Mouse (Mus musculus) hindbrain, postnatal 0 days (tissue): ENCODE measurements at regions not wholly inside any gene's neighbourhood (a gene's known extent, or its start where the extent isn't known, plus 50 kb on each side); places are given as distances from the start of the nearest gene placed in this dataset.

ENCODE experiments used
- ATAC-seq: fragments of 200-750 bp; cut with Nextera tagmentation; 2 replicates; pipeline ENCODE4 v1.8.0; 2017; ENCODE audit warnings: mild to moderate bottlenecking, moderate TSS enrichment, moderate library complexity
- DNase-seq: peaks from one replicate; pipeline ENCODE4 v3.0.0-alpha.2; 2015; ENCODE audit warnings: low spot score
- H3K27ac ChIP-seq: fragments of 300-500 bp; sonication (generic); 2 replicates; pipeline ENCODE4 v1.5.1; 2014; ENCODE audit warnings: mild to moderate bottlenecking
- H3K27me3 ChIP-seq: fragments of 300-500 bp; sonication (generic); 2 replicates; pipeline ENCODE4 v1.6.1; 2014; ENCODE audit warnings: low read length, mixed read lengths; ENCODE audit not compliant: insufficient read depth
- H3K36me3 ChIP-seq: fragments of 300-500 bp; sonication (generic); 2 replicates; pipeline ENCODE4 v1.6.1; 2014; ENCODE audit warnings: low read length, mixed read lengths; ENCODE audit not compliant: insufficient read depth
- H3K4me1 ChIP-seq: fragments of 300-500 bp; sonication (generic); 2 replicates; pipeline ENCODE4 v1.6.1; 2014; ENCODE audit warnings: antibody characterized with exemption, low read length, mixed read lengths; ENCODE audit not compliant: insufficient read depth
- H3K4me2 ChIP-seq: fragments of 300-500 bp; sonication (generic); 2 replicates; pipeline ENCODE4 v1.6.1; 2014; ENCODE audit warnings: low read depth, mild to moderate bottlenecking, low read length, moderate library complexity, mixed read lengths
- H3K4me3 ChIP-seq: fragments of 300-500 bp; sonication (generic); 2 replicates; pipeline ENCODE4 v1.5.1; 2014; ENCODE audit warnings: low read length
- H3K9ac ChIP-seq: fragments of 300-500 bp; sonication (generic); replicated peaks from 2 replicates; pipeline ENCODE4 v1.6.1; 2014; ENCODE audit warnings: mild to moderate bottlenecking, low read length, moderate library complexity, mixed read lengths
- H3K9me3 ChIP-seq: fragments of 300-500 bp; sonication (generic); 2 replicates; pipeline ENCODE4 v1.6.1; 2016; ENCODE audit warnings: low read length, mixed read lengths
- CTCF ChIP-seq: IDR thresholded peaks from 2 replicates; pipeline ENCODE4 v1.5.1; 2016; ENCODE audit warnings: antibody characterized with exemption, control low read depth, low read depth
- WGBS: fragments of 180-500 bp; shearing (Covaris S2); extraction: QIAGEN DNeasy Blood & Tissue Kit; methylation state at CpG from one replicate; pipeline ENCODE4 v1.1.7; 2014; 5-methylcytosine and 5-hydroxymethylcytosine counted together

- no peak for ATAC-seq
These were observed 376.8 kb downstream of the Otol1 start for GRCm38 (mm10) chr3:70384235-70384634.

GRCm38 (mm10) chr3:70385961-70386360 lies 378.5 kb downstream of the Otol1 start:
- H3K36me3 ChIP-seq, result no peaks in the 10 kb centered on the region
- TF ChIP-seq CTCF, result no peak
- no peaks in the 10 kb centered on the region for H3K9me3 ChIP-seq
- ATAC-seq (no peak), DNase-seq (no peak)
- no peak overlapping the region for H3K4me3 ChIP-seq
- no peaks in the 10 kb centered on the region for H3K4me1 ChIP-seq
- H3K27ac ChIP-seq, result no peak overlapping the region
- WGBS, result 85% methylated on average over 4 of the region's 4 CpGs
- H3K4me2 ChIP-seq, result no peak overlapping the region
- no peaks in the 10 kb centered on the region for H3K27me3 ChIP-seq
- H3K9ac ChIP-seq, result no peak overlapping the region

More at GRCm38 (mm10) chr3:70384235-70384634, 376.8 kb downstream of the Otol1 start:
- Histone ChIP-seq H3K4me2 (no peak overlapping the region), H3K27me3 (no peaks in the 10 kb centered on the region), H3K27ac (no peak overlapping the region), H3K9ac (no peak overlapping the region), H3K4me3 (no peak overlapping the region), H3K36me3 (no peaks in the 10 kb centered on the region), H3K9me3 (no peaks in the 10 kb centered on the region), H3K4me1 (no peaks in the 10 kb centered on the region)
- DNase-seq, result no peak
- no peak for TF ChIP-seq CTCF
- 62% methylated on average over 1 of the region's 1 CpGs for WGBS

- no peak overlapping the region for H3K4me2 ChIP-seq
- TF ChIP-seq CTCF, result no peak
- DNase-seq, result no peak
- H3K4me1 ChIP-seq, result no peaks in the 10 kb centered on the region
- ATAC-seq, result no peak
- H3K27me3 ChIP-seq, result no peaks in the 10 kb centered on the region
- H3K9ac ChIP-seq, result no peak overlapping the region
- no peaks in the 10 kb centered on the region for H3K36me3 ChIP-seq
- no peaks in the 10 kb centered on the region for H3K9me3 ChIP-seq
- WGBS, result 73% methylated on average over 2 of the region's 2 CpGs
- H3K4me3 ChIP-seq, result no peak overlapping the region
- no peak overlapping the region for H3K27ac ChIP-seq
These were observed 393.8 kb downstream of the Otol1 start for GRCm38 (mm10) chr3:70401187-70401586.

GRCm38 (mm10) chr3:70406571-70406970 lies 399.2 kb downstream of the Otol1 start:
- no peaks in the 10 kb centered on the region for H3K4me1 ChIP-seq
- H3K9ac ChIP-seq, result no peak overlapping the region
- H3K27ac ChIP-seq, result no peak overlapping the region
- no peak overlapping the region for H3K4me3 ChIP-seq
- no peaks in the 10 kb centered on the region for H3K9me3 ChIP-seq
- ATAC-seq (no peak), DNase-seq (no peak)
- TF ChIP-seq CTCF, result no peak; the same call in 1 of the 2 replicates
- no peaks in the 10 kb centered on the region for H3K27me3 ChIP-seq
- H3K4me2 ChIP-seq, result no peak overlapping the region
- WGBS, result 84% methylated on average over 1 of the region's 1 CpGs
- H3K36me3 ChIP-seq, result no peaks in the 10 kb centered on the region

GRCm38 (mm10) chr3:70418273-70418672 lies 410.9 kb downstream of the Otol1 start:
- Histone ChIP-seq H3K4me1 (no peaks in the 10 kb centered on the region), H3K27ac (no peak overlapping the region), H3K9me3 (no peaks in the 10 kb centered on the region), H3K9ac (no peak overlapping the region), H3K27me3 (no peaks in the 10 kb centered on the region), H3K4me3 (no peak overlapping the region), H3K36me3 (no peaks in the 10 kb centered on the region), H3K4me2 (no peak overlapping the region)
- TF ChIP-seq CTCF, result no peak
- ATAC-seq (no peak), DNase-seq (no peak)
- WGBS, result 51% methylated on average over 4 of the region's 4 CpGs

GRCm38 (mm10) chr3:70422016-70422415 lies 414.6 kb downstream of the Otol1 start:
- no peak for TF ChIP-seq CTCF
- H3K9me3 ChIP-seq, result no peaks in the 10 kb centered on the region
- H3K27me3 ChIP-seq, result no peaks in the 10 kb centered on the region
- H3K4me1 ChIP-seq, result no peaks in the 10 kb centered on the region
- no peak overlapping the region for H3K9ac ChIP-seq
- no peak overlapping the region for H3K27ac ChIP-seq
- ATAC-seq (no peak), DNase-seq (no peak)
- WGBS, result 93% methylated on average over 1 of the region's 1 CpGs
- no peak overlapping the region for H3K4me3 ChIP-seq
- H3K4me2 ChIP-seq, result no peak overlapping the region
- H3K36me3 ChIP-seq, result no peaks in the 10 kb centered on the region

- Histone ChIP-seq H3K4me3 (no peak overlapping the region), H3K4me1 (no peaks in the 10 kb centered on the region), H3K9me3 (no peaks in the 10 kb centered on the region), H3K27ac (no peak overlapping the region), H3K9ac (no peak overlapping the region), H3K27me3 (no peaks in the 10 kb centered on the region), H3K4me2 (no peak overlapping the region), H3K36me3 (no peaks in the 10 kb centered on the region)
- WGBS, result 59% methylated on average over 3 of the region's 3 CpGs
- DNase-seq, result no peak
- no peak for ATAC-seq
- no peak for TF ChIP-seq CTCF
These were observed 415.3 kb downstream of the Otol1 start for GRCm38 (mm10) chr3:70422669-70423068.
